Mouse (Mus musculus) right cerebral cortex, postnatal 4 days (tissue): Measurements from ENCODE around the gene Snx20.

Experiments used
- DNase-seq: peaks from one replicate; pipeline ENCODE4 v3.0.0-alpha.2; 2022

Gene Snx20

GRCm38 (mm10) chr8:88642734-88643564 lies 7.0 kb upstream of the Snx20 start:
- no peak for DNase-seq

GRCm38 (mm10) chr8:88638908-88639307 lies 3.0 kb upstream of the Snx20 start:
- DNase-seq = no peak

DNA sequence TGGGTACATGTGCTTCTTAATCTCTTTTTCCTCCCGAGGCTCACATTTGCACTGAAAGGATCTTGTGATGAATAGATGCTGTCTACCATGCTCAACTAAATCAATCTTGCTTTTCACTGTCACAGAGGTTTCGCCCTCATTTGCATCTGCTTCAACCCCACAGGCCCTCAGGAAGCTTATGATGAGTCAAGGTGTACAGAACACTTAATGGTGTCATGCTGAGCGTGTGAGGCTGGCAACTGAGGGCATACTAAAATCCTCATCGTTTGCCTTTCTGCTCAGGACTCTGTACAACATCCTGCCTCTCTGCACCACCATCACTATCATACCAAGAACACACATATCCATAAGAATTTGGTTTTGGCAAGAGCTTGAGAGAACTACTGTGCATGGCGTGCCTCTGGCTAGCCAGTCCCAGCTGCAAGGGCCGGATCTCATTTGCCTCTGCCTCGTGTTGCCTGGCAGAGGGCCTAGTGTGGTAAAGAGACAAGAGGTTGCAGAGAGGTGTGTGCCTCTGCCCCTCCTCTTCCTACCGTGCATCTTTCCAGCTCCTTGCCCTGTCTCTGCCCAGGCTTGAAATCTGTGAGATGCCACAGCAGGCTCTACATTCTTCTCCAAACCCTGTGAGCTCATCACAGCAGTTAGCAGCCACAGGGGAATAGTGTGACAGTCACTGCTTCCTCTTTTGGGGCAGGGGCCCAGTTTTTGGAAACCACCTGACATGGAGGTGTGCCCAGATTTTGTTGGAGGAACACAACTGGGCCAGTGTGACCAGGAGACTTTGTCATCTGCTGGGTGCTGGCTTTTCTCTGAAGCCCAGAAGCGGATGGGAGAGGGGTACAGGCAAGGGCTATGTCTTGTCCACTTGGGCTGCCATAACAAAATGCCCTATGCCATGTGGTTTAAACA lies 1.4 kb upstream of the Snx20 start:
- DNase-seq = no peak

DNA sequence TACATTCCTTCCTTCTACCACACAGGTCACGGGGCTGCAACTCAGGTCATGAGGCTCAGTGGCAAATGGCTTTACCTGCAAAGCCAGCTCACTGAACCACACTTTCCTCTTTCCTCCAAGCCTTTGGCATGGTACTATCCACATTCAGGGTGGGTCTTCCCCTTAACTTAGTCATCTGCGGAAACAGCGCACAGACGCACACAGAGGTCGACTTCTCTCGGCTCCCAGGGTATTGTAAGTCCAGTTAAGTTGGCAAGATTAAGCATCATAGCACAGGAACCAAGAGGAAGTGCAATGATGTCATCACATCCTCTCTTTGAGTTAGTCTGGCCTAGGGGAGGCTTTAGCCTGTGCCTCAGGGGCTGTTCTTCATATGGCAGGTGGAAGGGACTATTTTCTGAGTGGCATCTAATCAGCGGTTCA lies 2.6 kb downstream of the Snx20 start:
- no peak for DNase-seq

- DNase-seq = peak; percentile 25
Measured at GRCm38 (mm10) chr8:88631081-88631480, 4.8 kb downstream of the Snx20 start.

DNA sequence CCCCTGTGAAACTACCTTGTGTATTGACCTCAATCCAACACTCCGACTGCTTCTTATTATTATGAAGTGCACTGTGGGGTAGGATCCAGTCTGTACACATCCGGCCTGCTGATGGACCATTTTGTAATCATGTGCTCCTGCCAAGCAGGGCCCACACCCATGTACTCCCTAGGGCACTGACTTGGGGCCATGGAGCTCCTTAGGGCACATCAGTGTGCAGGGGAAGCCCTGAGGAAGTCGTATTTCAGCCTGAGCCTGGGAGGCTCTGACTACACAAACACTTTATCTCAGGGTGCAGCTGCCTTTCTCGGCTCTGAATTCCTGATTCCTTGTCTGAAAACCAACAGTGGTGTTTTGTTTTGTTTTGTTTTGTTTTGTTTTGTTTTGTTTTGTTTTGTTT lies 5.7 kb downstream of the Snx20 start:
- no peak for DNase-seq

DNA sequence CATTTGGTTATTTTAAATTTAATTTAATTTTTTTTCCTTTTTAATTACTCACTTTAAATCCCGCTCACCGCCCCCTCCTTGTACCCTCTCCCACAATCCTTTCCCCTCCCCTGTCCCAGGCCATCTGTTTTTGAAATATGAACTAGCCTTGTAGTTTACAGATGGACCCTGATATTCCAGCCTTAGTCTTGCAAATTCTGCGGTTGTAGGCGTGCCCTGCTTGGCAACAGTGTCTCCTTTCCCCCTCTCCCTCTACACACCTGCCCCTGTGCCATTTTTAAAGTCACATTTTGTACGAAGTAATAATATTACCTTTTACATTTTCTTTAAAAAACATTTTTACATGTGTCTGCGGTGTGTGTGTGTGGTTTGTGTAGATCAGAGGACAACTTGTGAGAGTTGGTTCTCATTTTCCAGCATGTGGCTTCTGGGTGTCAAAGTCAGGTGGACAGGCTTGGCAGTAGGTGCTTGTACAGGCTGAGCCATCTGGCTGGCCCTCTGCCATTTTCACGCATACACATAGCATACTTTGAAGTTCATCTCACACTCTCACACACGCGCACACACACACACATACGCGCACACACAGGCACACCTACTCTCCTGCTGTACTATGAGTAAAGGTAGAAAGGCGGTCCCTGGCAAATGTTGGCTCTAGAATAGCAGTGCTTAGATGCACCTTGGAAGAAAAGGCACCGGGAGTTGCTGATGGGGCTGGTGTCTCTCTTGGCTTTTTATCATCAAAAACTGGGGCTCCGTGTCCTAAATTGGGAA lies 7.7 kb downstream of the Snx20 start:
- DNase-seq = no peak

DNA sequence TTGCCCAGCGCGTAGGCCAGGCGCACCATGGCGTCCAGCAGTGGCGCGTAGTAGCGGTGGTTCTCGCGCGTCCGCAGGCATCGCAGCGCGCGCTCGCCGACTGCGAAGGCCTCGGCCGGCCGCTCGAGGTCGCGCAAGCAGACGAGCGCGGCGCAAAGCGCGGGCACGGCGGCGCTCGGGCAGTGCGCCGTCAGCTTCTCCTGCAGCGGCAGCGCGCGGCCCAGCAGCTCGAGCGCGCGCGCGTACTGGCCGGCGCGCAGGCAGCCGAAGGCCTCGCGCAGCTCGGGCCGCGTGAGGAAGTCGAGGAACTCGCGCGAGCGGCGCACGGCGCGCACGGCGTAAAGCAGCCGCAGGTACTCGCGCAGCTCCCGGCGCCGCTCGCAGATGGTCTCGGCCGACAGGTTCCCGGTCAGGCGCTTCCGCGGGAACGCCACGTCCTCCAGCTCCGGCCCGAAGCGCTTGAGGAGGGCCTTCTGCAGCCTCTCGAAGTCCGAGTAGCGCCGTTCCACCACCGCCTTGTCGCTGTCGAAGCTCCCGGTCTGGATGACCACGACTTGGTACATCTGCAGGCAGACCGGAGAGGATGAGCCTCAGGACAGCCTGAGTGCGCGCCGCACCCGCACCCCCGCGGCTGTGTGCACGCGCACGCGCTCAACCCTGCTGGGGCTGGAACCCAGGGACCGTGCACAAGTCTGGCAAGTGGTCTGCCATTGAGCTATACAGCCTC lies 8.5 kb downstream of the Snx20 start:
- DNase-seq = peak; percentile 76

GRCm38 (mm10) chr8:88626940-88627264 lies 9.0 kb downstream of the Snx20 start:
- DNase-seq = no peak

DNA sequence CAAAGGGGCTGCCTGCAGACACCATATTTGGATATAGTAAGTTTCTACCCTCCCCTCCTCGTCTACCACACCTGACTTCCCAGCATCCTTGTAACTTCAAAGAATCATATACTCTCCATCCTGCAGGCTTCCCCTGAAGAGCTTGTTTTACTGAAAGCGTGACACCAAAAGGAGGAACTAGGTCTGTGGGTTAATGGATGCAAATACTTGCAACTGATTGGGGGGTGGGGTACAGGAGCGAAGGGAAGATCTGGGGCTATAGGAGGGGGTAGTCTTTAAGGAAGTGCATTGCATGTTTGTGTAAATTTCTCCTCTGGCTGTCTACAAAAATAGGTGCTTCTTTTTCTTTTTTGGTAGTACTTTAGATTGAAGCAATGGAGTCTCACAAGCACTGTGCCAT lies 9.5 kb downstream of the Snx20 start:
- no peak for DNase-seq

- no peak for DNase-seq
Measured at GRCm38 (mm10) chr8:88624276-88624675, 11.7 kb downstream of the Snx20 start.

GRCm38 (mm10) chr8:88623351-88623750 lies 12.6 kb downstream of the Snx20 start:
- no peak for DNase-seq

DNA sequence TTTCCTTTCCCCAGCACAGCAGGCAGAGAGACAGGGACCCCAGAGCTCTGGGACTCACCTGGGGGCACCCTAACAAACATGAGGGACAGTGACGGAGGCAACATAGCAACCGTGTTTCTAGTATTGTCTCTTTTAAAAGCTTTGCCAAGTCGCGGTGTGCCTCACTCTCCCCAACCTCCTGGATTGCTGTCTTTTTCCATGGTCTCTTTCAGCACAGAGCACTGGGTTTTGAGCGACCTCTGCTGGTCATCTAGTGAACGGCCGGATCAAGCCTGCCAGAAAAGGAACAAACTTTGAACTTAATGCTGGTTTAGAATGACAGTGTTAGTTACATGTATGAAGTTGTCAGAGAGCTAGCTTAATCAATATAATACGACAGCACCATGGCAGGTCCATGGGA lies 14.5 kb downstream of the Snx20 start:
- DNase-seq = peak; percentile 82

- DNase-seq = no peak
Measured at GRCm38 (mm10) chr8:88620931-88621330, 15.0 kb downstream of the Snx20 start.

GRCm38 (mm10) chr8:88619513-88619912 lies 16.4 kb downstream of the Snx20 start:
- DNase-seq = no peak

- DNase-seq = no peak
Measured at GRCm38 (mm10) chr8:88618612-88619011, 17.3 kb downstream of the Snx20 start.

DNA sequence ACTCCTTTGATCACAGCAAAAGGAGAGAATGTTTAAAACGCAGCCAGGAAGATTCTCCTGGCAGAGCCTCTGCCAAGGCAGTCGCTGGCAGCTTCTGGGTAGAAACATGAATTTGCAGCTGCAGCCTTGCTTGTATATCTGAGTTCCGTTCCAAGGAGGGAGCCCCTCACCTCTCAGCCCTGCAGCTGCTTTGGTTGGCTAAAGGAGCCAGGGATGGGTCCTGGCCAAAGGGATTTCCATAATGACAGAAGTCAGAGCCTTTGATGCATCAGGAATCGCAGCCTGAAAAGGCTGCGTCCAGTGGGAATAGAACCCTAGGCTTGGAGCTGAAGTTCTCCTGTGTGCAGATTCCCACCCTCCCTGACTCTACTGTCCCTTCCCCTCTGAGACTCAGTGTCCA lies 20.9 kb downstream of the Snx20 start:
- no peak for DNase-seq

DNA sequence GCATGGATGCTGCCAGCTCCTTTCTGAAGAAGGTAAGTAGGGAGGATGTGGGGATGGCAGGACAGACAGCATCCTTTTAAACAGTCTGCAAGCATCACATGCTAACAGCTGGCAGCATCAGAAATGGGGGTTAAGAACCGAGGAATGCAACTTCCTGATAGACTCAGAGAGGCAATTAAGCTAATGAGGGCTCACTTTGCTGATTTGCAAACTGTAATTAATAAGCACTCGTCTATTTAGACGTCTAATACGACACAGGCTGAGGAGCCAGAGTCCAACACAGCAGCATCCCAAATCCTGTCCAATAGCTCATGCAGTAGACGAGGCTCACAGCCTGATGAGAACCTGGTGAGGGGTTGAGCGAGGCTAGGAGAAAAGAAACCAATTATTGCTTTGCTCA lies 25.7 kb downstream of the Snx20 start:
- no peak for DNase-seq

- DNase-seq = no peak
Measured at GRCm38 (mm10) chr8:88609036-88609435, 26.9 kb downstream of the Snx20 start.

DNA sequence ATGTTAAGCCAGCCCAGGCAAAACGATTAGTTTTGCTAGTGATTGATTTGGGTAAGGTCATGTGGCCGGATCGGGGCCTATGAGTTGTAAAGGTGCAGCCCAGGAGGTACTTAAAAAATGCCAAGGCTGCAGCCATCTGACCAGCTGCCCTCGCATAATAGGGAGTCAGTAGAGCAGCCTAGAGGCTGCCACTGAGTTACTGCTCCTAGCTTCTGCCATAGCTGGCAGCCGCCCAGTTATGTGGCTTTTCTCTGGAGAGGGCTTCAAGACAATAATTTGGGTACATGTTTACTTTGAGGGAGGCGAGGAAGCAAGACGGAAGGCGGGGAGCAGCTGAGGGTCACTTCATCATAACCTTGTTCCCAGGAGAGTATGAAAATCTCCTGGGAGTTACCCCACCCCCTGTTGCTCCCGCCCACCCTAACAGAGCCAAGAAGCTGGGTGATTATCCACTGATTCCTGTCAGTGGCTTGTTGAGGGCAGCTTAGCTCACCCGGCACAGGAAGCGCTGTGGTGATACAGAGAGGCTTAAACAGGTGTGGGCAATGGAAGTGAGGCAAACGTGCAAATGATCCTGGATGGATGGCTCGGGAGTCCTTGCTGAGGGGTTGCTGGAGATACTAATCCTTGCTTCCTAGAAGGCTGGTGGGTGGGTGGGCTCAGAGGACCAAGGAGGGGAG lies 30.4 kb downstream of the Snx20 start:
- no peak for DNase-seq

DNA sequence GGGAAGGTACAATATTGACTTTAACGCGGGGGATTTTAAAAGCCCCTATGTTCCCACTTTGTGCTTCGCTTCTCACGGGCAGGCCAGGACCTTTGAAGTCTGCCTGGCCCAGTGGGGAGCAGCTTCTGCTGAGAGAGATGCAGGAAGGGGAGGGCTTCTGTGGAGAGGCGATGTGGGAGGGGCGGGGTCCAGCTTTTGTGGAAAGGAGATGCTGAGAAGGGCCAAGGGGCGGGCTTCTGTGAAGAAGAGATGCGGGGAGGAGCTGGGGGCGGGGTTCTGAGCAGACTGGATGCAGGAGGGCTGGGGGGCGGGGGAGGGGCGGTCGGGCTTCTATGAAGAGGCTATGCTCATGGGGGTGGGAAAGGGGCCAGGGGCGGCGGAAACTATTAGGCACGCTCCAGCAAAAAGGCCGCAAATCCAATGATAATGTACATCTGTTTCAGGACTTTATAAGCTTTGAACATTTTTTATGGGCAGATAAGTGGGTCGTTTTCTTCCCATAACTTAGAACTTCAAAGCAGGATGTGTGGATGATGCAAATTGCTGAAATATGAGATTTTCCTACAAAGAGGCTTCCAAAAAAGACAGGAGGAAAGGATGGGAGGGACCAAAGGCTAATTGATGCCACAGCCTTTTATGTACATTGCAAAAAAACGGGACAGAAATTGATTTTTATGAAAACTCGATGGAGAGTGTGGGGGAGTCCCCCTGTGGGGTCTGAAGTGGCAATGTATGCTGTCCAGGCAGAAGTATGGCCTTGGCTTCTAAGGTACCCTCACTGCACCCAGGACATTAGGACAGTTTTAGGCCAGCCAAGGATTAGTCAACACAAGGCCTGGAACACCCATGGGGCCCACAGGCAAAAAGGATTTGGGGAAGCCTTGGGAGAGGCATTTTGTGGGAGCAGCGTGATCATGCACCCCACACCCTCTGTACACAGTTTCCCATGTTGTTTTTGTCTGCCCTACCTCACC lies 31.6 kb downstream of the Snx20 start:
- peak; percentile 71 for DNase-seq
